Mouse (Mus musculus) kidney, adult 2 months (tissue): ENCODE data around the gene CN725425. TPM values are rescaled to one million over a fixed set of nuclear protein-coding genes. Genes with fewer than 3 reads are reported as not detected.

ENCODE experiments used
- DNase-seq: peaks from one replicate; pipeline ENCODE4 v3.0.0; 2021
- H3K27ac ChIP-seq: fragments of 200-500 bp; 2 replicates; pipeline ENCODE4 v1.5.1; 2012; ENCODE audit warnings: low read depth, low read length, control low read depth, inconsistent platforms; ENCODE audit not compliant: insufficient read depth
- H3K27me3 ChIP-seq: fragments of 200-500 bp; replicated peaks from 2 replicates; pipeline ENCODE4 v1.6.1; 2012; ENCODE audit warnings: mild to moderate bottlenecking, moderate library complexity, low read length, inconsistent platforms; ENCODE audit not compliant: control insufficient read depth, insufficient read depth
- H3K36me3 ChIP-seq: fragments of 200-500 bp; 2 replicates; pipeline ENCODE4 v1.6.1; 2012; ENCODE audit warnings: mild to moderate bottlenecking, moderate library complexity, low read length, inconsistent platforms; ENCODE audit not compliant: control insufficient read depth, insufficient read depth
- H3K4me1 ChIP-seq: fragments of 200-500 bp; 2 replicates; pipeline ENCODE4 v1.6.1; 2011; ENCODE audit warnings: low read length; ENCODE audit not compliant: control insufficient read depth, insufficient read depth
- H3K4me3 ChIP-seq: fragments of 200-500 bp; 2 replicates; pipeline ENCODE4 v1.5.1; 2011; ENCODE audit warnings: mild to moderate bottlenecking, low read depth, low read length, control low read depth; ENCODE audit not compliant: insufficient read depth
- CTCF ChIP-seq: fragments of 200-500 bp; conservative IDR thresholded peaks from 2 replicates; pipeline ENCODE4 v1.5.1; 2011; ENCODE audit warnings: low read depth, mild to moderate bottlenecking, control low read depth, low read length, moderate library complexity, mixed read lengths; ENCODE audit not compliant: insufficient read depth, insufficient read length
- POLR2A ChIP-seq: fragments of 200-500 bp; IDR thresholded peaks from one replicate; pipeline ENCODE4 v1.6.1; 2011; ENCODE audit warnings: low read depth, low read length, control low read depth
- WGBS: fragments of 180-500 bp; shearing (Covaris S2); methylation state at CpG from one replicate; pipeline ENCODE4 v1.1.7; 2018; 5-methylcytosine and 5-hydroxymethylcytosine counted together
- polyA plus RNA-seq: library from polyadenylated mRNA; depleted of rRNA; stranded (reverse); fragments of >200 nt; gene quantifications from 2 replicates; pipeline ENCODE4 v1.2.3, GENCODE M21; 2012

Gene CN725425
- polyA plus RNA-seq, 1 experiment: not detected

GRCm38 (mm10) chr15:91260578-91260977 is 61.3 kb downstream of the CN725425 start:
- Histone ChIP-seq H3K36me3 (no peaks in the 10 kb centered on the region), H3K27me3 (no peaks in the 10 kb centered on the region), H3K27ac (no peak overlapping the region), H3K4me1 (no peaks in the 10 kb centered on the region), H3K4me3 (no peak overlapping the region)
- DNase-seq: peak; percentile 3
- 70% methylated on average over 5 of the region's 5 CpGs for WGBS
- TF ChIP-seq POLR2A: no peak
- peak; percentile 52 for TF ChIP-seq CTCF

DNA sequence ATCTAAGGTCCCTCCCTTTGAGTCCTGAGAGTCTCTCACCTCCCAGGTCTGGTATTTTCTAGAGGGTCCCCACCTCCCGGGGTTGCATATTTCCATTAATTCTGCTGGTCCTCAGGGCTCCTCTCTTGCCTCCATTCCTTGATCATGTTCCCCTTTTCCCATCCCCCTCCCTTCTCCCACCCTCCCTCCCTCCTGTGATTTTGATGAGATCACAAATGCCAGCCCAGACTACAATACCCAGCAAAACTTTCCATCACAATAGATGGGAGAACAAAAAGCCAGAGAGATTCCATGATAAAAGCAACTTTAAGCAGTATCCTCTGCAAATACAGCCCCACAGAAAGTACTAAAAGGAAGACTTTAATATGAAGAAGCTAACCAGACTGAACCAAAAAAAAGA is 64.6 kb downstream of the CN725425 start:
- no peaks in the 10 kb centered on the region for H3K36me3 ChIP-seq
- no peak for TF ChIP-seq CTCF
- no peak for TF ChIP-seq POLR2A
- 88% methylated on average over 1 of the region's 1 CpGs for WGBS
- H3K4me1 ChIP-seq: no peaks in the 10 kb centered on the region
- no peak for DNase-seq
- no peaks in the 10 kb centered on the region for H3K27me3 ChIP-seq
- H3K4me3 ChIP-seq: no peak overlapping the region
- no peak overlapping the region for H3K27ac ChIP-seq

DNA sequence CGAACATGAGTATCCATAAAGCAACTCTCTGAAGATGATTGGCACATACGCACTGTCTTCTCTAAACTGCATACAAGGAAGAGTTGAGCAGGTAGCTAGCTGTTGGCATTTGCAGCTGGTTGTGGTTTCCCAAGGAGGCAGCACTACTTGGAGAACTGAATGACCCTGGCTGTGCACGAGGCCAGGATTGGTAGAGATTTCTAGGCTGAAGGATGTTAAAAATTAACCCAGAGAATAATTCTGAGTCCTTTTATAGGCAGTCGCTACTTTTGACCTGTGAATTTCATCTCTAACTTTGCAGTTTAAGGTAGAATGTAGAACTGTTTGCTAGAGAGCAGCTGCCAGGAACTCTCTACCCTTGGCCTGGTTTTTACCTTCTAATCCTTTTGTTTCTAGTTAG is 69.2 kb downstream of the CN725425 start:
- TF ChIP-seq CTCF: no peak
- no peak for TF ChIP-seq POLR2A
- Histone ChIP-seq H3K4me1 (no peaks in the 10 kb centered on the region), H3K27ac (peak overlapping the region; percentile 68; the same call in 1 of the 2 replicates), H3K27me3 (no peaks in the 10 kb centered on the region), H3K36me3 (no peaks in the 10 kb centered on the region), H3K4me3 (no peak overlapping the region)
- WGBS: 44% methylated on average over 4 of the region's 4 CpGs
- DNase-seq: peak; percentile 87

- TF ChIP-seq CTCF (no peak), POLR2A (no peak)
- DNase-seq: peak; percentile 86
- Histone ChIP-seq H3K4me3 (no peak overlapping the region), H3K4me1 (peaks cover 3% of the 10 kb centered on the region), H3K27me3 (no peaks in the 10 kb centered on the region), H3K36me3 (no peaks in the 10 kb centered on the region), H3K27ac (peak overlapping the region; percentile 23; the same call in 1 of the 2 replicates)
- WGBS: 15% methylated on average over 3 of the region's 3 CpGs
These were observed 76.7 kb downstream of the CN725425 start for GRCm38 (mm10) chr15:91275961-91276360.

DNA sequence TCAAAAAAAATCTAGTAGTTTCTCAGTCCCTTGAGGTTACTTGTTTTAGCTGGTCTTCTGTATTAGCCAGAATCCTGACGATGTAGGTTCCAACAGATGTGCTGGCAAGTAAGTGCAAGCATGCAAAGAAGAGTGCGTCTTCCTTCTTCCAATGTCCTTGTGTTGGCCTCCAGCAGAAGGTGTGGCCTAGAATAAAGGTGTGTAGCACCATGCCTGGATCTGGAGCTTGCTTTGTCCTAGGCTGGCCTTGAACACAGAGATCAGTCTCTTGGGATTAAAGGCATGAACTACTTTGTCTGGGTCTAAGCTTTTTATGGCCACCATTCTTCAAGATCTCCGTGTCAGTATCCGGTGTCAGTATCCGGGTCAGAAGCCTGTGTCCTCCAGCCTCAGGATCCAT is 80.3 kb downstream of the CN725425 start:
- DNase-seq: no peak
- no peak overlapping the region for H3K4me3 ChIP-seq
- no peaks in the 10 kb centered on the region for H3K27me3 ChIP-seq
- 94% methylated on average over 5 of the region's 5 CpGs for WGBS
- no peaks in the 10 kb centered on the region for H3K36me3 ChIP-seq
- no peak overlapping the region for H3K27ac ChIP-seq
- TF ChIP-seq POLR2A (no peak), CTCF (no peak)
- H3K4me1 ChIP-seq: peaks cover 3% of the 10 kb centered on the region

DNA sequence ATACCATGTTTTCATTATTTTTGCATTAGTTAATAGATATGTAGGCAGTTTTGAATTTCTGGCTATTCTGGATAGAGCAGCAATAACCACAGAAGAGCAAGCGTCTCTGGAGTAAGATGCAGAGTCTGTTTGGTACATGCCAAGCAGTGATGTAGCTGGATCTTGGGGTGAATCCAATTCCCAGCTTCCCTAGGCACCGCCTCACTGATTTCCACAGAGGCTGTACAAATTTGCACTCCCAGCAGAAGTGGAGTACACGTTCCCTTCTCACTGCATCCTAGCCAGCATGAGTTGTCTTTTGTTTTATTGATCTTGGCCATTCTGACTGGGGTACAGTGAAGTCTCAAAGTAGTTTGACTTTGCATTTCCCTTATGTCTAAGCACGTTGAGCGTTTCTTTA is 82.2 kb downstream of the CN725425 start:
- H3K27ac ChIP-seq: no peak overlapping the region

GRCm38 (mm10) chr15:91282822-91283221 is 83.5 kb downstream of the CN725425 start:
- no peaks in the 10 kb centered on the region for H3K4me1 ChIP-seq
- no peak for TF ChIP-seq POLR2A
- TF ChIP-seq CTCF: no peak
- no peak overlapping the region for H3K27ac ChIP-seq
- H3K4me3 ChIP-seq: no peak overlapping the region
- WGBS: 87% methylated on average over 7 of the region's 7 CpGs
- no peaks in the 10 kb centered on the region for H3K36me3 ChIP-seq
- no peak for DNase-seq
- no peaks in the 10 kb centered on the region for H3K27me3 ChIP-seq

More for the DNA sequence above, 82.2 kb downstream of the CN725425 start:
- no peaks in the 10 kb centered on the region for H3K4me1 ChIP-seq
- no peak overlapping the region for H3K4me3 ChIP-seq
- no peak for DNase-seq
- TF ChIP-seq CTCF (no peak), POLR2A (no peak)
- H3K36me3 ChIP-seq: no peaks in the 10 kb centered on the region
- 87% methylated on average over 5 of the region's 5 CpGs for WGBS
- no peaks in the 10 kb centered on the region for H3K27me3 ChIP-seq

DNA sequence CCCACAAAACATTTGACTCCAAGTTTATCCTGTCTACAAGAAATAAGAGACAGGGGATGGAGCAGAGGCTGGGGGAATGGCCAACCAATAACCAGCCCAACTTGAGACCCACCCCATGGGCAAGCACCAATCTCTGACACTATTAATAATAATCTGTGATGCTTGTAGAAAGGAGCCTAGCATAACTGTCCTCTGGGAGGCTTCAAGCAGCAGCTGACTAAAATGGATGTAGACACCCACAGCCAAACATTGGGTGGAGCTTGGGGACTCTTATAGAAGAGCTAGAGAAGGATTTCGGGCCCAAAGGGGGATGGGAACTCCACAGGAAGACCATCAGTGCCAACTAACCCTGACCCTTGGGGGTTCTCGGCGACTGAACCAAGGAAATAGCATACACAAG is 84.1 kb downstream of the CN725425 start:
- Histone ChIP-seq H3K36me3 (no peaks in the 10 kb centered on the region), H3K27me3 (no peaks in the 10 kb centered on the region), H3K27ac (no peak overlapping the region), H3K4me1 (no peaks in the 10 kb centered on the region), H3K4me3 (no peak overlapping the region)
- TF ChIP-seq POLR2A (no peak), CTCF (no peak)
- WGBS: 89% methylated on average over 3 of the region's 3 CpGs
- no peak for DNase-seq
